Mouse (Mus musculus) limb, embryonic 14.5 days (tissue): ENCODE results near the gene Scube2. TPM values are rescaled to one million over a fixed set of nuclear protein-coding genes. Genes with fewer than 3 reads are reported as not detected.
A peak's percentile ranks its signal among the peaks of the same experiment; 100 is the strongest.

Experiments
- ATAC-seq: fragments of 200-750 bp; cut with Nextera tagmentation; 2 replicates; pipeline ENCODE4 v1.8.0; 2017; ENCODE audit warnings: low read depth, moderate number of reproducible peaks, moderate TSS enrichment; ENCODE audit not compliant: low FRiP score
- DNase-seq: peaks from one replicate; pipeline ENCODE4 v3.0.0-alpha.2; 2015; ENCODE audit warnings: low spot score
- H3K27ac ChIP-seq: fragments of 300-500 bp; sonication (generic); replicated peaks from 2 replicates; pipeline ENCODE4 v1.5.1; 2014; ENCODE audit warnings: low read depth, mild to moderate bottlenecking, low read length, moderate library complexity, mixed read lengths
- H3K27me3 ChIP-seq: fragments of 300-500 bp; sonication (generic); 2 replicates; pipeline ENCODE4 v1.6.1; 2014; ENCODE audit warnings: low read length, mixed read lengths; ENCODE audit not compliant: control insufficient read depth, insufficient read depth
- H3K36me3 ChIP-seq: fragments of 300-500 bp; sonication (generic); 2 replicates; pipeline ENCODE4 v1.6.1; 2014; ENCODE audit warnings: mild to moderate bottlenecking, low read length, moderate library complexity, mixed read lengths; ENCODE audit not compliant: control insufficient read depth, insufficient read depth
- H3K4me1 ChIP-seq: fragments of 300-500 bp; sonication (generic); 2 replicates; pipeline ENCODE4 v1.6.1; 2014; ENCODE audit warnings: antibody characterized with exemption, low read length, mixed read lengths; ENCODE audit not compliant: control insufficient read depth, insufficient read depth
- H3K4me2 ChIP-seq: fragments of 300-500 bp; sonication (generic); replicated peaks from 2 replicates; pipeline ENCODE4 v1.6.1; 2014; ENCODE audit warnings: low read depth, mild to moderate bottlenecking, low read length, moderate library complexity; ENCODE audit not compliant: severe bottlenecking
- H3K4me3 ChIP-seq: fragments of 300-500 bp; sonication (generic); replicated peaks from 2 replicates; pipeline ENCODE4 v1.5.1; 2014; ENCODE audit warnings: low read length
- H3K9ac ChIP-seq: fragments of 300-500 bp; sonication (generic); 2 replicates; pipeline ENCODE4 v1.6.1; 2014; ENCODE audit warnings: mild to moderate bottlenecking, low read depth, low read length, moderate library complexity; ENCODE audit not compliant: severe bottlenecking
- H3K9me3 ChIP-seq: fragments of 300-500 bp; sonication (generic); 2 replicates; pipeline ENCODE4 v1.6.1; 2016; ENCODE audit warnings: low read length; ENCODE audit not compliant: control insufficient read depth
- POLR2A ChIP-seq: fragments of 200-500 bp; IDR thresholded peaks from 2 replicates; pipeline ENCODE4 v1.8.0; 2012; ENCODE audit warnings: inconsistent platforms, mild to moderate bottlenecking, moderate library complexity, borderline replicate concordance; ENCODE audit not compliant: insufficient read depth, insufficient read length; ENCODE audit errors: extremely low read depth
- WGBS: fragments of 180-500 bp; shearing (Covaris S2); extraction: QIAGEN DNeasy Blood & Tissue Kit; methylation state at CpG from one replicate; pipeline ENCODE4 v1.1.7; 2014; 5-methylcytosine and 5-hydroxymethylcytosine counted together
- polyA plus RNA-seq, 2 experiments: library from polyadenylated mRNA; depleted of rRNA in 1 of 2; stranded (reverse) in 1 of 2; unstranded in 1 of 2; fragments of >200 nt; fragmentation: Nextera tagmentation in 1 of 2; extraction: Ambion mirVana in 1 of 2; gene quantifications; 2 replicates each; pipeline versions ENCODE4 v1.2.1 to v1.2.3; 2012 to 2014

Scube2 gene
- polyA plus RNA-seq, 2 experiments: 5.2 to 11.7 TPM

DNA sequence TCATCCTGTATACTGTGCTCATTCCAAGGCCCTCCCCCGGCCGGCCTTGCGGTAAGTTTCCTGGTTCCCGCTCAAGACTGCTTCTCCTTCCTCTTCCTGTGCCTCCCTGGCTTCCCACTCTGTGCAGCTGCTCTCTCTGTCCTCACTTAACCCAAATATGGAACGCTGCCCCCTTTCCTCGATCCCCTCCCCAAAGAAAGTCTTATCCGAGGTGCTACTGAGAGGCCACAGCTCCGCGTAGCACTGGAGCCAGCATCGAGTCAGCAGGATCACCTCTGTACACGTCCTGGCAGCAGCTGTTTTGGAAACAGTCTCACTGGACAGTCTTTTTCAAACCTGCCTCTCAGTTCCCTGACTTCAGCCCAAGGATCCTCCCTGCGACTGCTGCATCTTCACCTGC is 13.7 kb upstream of the Scube2 start:
- no peak for TF ChIP-seq POLR2A
- H3K4me1 ChIP-seq: no peaks in the 10 kb centered on the region
- ATAC-seq (0 out of 2 replicates have a peak, but pooled peaks have one; percentile 23), DNase-seq (no peak)
- WGBS: 41% methylated on average over 12 of the region's 12 CpGs
- H3K9ac ChIP-seq: no peak overlapping the region
- no peaks in the 10 kb centered on the region for H3K36me3 ChIP-seq
- H3K9me3 ChIP-seq: no peaks in the 10 kb centered on the region
- H3K4me2 ChIP-seq: no peak overlapping the region
- H3K27ac ChIP-seq: no peak overlapping the region
- H3K4me3 ChIP-seq: no peak overlapping the region
- no peaks in the 10 kb centered on the region for H3K27me3 ChIP-seq

DNA sequence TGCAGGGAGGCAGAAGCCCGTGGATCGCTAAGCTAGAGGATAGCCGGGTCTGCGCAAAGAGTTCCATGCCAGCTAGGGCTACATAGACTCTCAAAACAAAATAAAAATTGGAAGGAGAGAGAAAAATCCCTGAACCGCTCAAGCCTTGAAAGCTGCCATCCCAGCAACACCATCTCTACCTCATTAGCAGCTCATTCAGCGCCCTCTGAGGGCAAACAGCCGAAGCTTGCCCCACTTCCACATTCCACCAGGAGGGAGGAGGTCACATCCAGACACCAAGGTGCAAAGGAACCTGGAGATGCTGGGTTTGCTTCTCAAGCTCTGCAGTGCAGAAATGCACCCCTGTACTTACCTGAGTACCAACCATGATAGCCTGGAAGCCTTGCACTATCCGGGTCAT is 10.6 kb upstream of the Scube2 start:
- Histone ChIP-seq H3K4me1 (no peaks in the 10 kb centered on the region), H3K4me2 (no peak overlapping the region), H3K36me3 (no peaks in the 10 kb centered on the region), H3K9me3 (no peaks in the 10 kb centered on the region), H3K9ac (no peak overlapping the region), H3K27ac (no peak overlapping the region), H3K4me3 (no peak overlapping the region), H3K27me3 (no peaks in the 10 kb centered on the region)
- ATAC-seq: no peak
- no peak for DNase-seq
- no peak for TF ChIP-seq POLR2A
- 59% methylated on average over 8 of the region's 8 CpGs for WGBS

DNA sequence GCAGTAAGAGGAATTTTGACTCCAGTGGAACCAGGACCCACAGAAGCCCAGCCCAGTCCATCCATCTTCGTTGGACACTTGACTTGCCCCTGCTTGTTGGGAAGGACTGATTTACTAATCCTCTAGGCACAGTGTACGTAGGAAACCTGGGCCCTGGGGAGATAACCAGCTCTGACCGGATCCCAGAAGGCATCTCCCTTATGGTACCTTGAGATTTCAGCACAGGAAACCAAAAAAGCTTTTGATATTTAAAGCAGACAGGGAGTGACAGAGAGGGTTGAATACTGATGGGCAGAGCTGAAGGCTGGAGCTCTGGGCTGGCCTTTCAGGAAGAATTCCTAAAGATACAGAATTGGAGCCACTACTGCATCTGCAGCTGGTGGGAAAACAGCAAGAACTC is 10.1 kb upstream of the Scube2 start:
- ATAC-seq: no peak
- Histone ChIP-seq H3K36me3 (no peaks in the 10 kb centered on the region), H3K4me3 (no peak overlapping the region), H3K4me1 (no peaks in the 10 kb centered on the region), H3K27me3 (no peaks in the 10 kb centered on the region), H3K9me3 (no peaks in the 10 kb centered on the region), H3K4me2 (no peak overlapping the region), H3K9ac (no peak overlapping the region), H3K27ac (no peak overlapping the region)
- no peak for TF ChIP-seq POLR2A
- no peak for DNase-seq
- WGBS: 47% methylated on average over 3 of the region's 3 CpGs

DNA sequence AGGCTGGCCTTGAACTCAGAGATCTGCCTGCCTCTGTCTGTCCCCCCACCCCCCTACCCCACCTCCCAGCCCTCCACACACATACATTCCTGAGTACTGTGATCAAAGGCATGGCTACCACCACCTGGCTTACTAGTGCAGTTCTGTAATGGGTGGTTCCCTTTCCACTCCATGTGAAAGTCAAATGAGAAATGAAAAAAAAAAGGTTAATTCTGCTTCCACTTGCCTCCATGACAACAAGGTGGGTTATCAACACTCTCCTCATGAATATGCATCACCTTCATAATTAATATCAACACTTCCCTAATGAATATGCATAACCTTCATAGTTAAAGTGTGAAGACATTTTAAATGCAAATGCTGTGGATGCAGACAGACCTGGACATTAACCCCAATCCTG is 9.6 kb upstream of the Scube2 start:
- H3K36me3 ChIP-seq: no peaks in the 10 kb centered on the region
- no peak overlapping the region for H3K27ac ChIP-seq
- ATAC-seq: no peak
- TF ChIP-seq POLR2A: no peak
- no peaks in the 10 kb centered on the region for H3K27me3 ChIP-seq
- H3K4me1 ChIP-seq: no peaks in the 10 kb centered on the region
- no peak for DNase-seq
- no peak overlapping the region for H3K9ac ChIP-seq
- no peak overlapping the region for H3K4me3 ChIP-seq
- no peak overlapping the region for H3K4me2 ChIP-seq
- H3K9me3 ChIP-seq: no peaks in the 10 kb centered on the region

DNA sequence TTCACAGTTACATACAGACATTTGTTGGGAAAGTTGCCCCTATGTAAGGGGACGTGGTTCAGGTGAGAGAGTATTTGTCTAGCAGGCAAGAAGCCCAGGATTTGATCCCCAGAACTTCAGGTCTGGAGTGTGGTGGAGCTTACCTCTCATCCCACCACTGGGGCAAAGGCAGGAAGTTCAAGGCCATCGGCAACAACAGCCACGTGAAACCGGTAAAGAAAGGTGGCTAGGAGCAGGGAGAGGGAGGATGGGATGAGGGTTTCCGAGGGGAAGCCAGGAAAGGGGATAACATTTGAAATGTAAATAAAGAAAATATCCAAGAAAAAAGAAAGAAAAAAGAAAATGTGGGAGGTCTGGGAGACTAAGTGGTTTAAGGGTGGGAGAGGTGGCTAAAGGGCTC is 7.7 kb upstream of the Scube2 start:
- 47% methylated on average over 5 of the region's 5 CpGs for WGBS
- ATAC-seq: no peak
- no peak for TF ChIP-seq POLR2A
- H3K4me2 ChIP-seq: no peak overlapping the region
- H3K4me1 ChIP-seq: peaks cover 4% of the 10 kb centered on the region; the same call in 1 of the 2 replicates
- H3K9ac ChIP-seq: no peak overlapping the region
- DNase-seq: no peak
- H3K4me3 ChIP-seq: no peak overlapping the region
- H3K9me3 ChIP-seq: no peaks in the 10 kb centered on the region
- H3K27me3 ChIP-seq: no peaks in the 10 kb centered on the region
- no peaks in the 10 kb centered on the region for H3K36me3 ChIP-seq
- no peak overlapping the region for H3K27ac ChIP-seq

DNA sequence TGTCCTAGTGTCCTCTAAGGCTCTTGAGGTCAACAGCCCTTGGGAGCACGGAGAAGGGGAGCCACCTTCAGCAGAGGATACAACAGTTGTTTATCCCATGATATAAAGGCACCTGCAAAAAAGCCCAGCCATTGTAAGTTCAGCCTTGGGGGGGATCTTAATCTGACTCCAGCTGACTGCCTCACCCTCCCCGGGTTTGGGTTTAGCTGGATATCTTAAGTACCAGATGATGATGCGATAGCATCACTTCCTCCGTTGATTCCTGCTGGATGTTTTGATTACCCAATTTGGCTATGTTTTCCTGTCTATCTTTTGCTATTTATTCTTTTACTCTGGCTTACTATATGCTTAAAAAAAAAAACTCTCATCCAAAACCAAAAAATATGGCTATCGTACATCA is 5.8 kb upstream of the Scube2 start:
- Histone ChIP-seq H3K4me1 (peaks cover 4% of the 10 kb centered on the region; the same call in 1 of the 2 replicates), H3K9me3 (no peaks in the 10 kb centered on the region), H3K27ac (no peak overlapping the region), H3K4me3 (no peak overlapping the region), H3K27me3 (no peaks in the 10 kb centered on the region), H3K4me2 (no peak overlapping the region), H3K36me3 (no peaks in the 10 kb centered on the region), H3K9ac (no peak overlapping the region)
- ATAC-seq (no peak), DNase-seq (no peak)
- no peak for TF ChIP-seq POLR2A
- WGBS: 86% methylated on average over 5 of the region's 5 CpGs
